Mouse (Mus musculus): ENCODE measurements around the gene Cmss1. TPM values are rescaled to one million over a fixed set of nuclear protein-coding genes. Genes with fewer than 3 reads are reported as not detected.

The Cmss1 gene
- total RNA-seq, 2 experiments from 2014 or later = 15.6 to 16.9 TPM

DNA sequence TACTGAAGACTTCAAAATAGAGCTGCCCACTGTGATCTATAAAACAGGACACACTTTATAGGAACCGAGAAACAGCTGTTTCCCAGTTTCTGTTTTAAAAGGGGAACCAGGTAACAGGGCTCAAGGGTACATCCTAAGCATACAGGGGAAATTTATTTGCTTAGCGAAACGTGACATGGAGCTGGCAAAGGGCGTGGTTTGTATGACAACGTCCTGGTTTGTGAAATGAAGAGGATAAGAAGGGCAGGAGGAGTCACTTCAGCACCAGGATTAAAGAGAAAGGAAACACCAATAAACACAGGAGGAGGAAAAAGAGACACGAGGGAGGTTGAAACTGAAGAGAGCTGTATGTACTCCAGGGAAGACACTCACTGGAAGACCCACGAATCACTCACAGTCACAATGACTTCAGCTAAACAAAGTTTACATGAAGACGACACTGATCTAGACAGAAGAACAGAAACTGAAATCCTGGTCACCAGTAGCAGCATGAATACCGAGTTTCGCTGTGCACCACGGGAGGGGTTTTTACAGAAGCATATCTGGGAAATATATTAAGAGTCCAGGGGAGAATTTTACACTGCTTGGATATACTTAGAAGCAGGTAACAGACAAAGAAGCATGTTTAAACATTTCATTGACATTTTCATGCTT, 269.8 kb downstream of the Cmss1 start:
- no peak for DNase-seq

DNA sequence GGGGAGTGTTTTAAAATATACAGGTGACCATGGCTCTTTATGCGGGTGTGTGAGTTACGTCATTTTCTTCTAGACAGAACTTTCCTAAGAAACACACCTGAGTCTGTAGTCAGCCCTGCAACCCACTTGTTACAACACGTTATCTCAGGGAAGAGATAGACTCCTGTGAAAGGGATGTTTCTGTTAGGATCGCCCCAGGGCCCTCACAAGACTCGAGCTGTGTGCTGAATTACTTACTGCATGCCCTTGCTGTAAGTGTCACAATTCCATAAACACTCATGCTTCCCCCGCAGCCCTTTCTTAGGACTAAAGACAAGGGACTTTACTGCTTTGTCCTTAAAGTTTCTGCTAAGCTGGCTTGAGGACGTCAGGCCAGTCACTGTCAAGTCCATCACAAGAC, 274.4 kb downstream of the Cmss1 start:
- DNase-seq = no peak

DNA sequence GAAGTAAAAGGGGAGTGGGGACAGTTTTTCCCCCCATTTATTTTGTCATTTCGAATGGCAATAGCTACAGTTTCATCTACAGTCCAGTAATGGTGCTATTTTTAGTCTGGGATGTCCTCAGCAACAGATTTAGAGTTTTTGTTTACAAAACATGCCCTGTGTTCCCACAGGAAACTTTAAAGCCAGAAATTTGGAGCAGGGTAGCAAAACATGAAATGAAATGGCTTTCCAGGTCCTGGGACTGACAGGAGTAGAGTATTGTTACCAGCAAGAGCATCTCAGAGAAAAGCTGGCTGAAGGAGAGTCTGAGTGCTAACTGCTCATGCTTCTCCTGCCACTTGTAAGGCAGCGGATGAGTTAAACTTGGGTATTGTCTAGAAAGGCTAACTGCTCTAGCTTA, 276.6 kb downstream of the Cmss1 start:
- DNase-seq = no peak

DNA sequence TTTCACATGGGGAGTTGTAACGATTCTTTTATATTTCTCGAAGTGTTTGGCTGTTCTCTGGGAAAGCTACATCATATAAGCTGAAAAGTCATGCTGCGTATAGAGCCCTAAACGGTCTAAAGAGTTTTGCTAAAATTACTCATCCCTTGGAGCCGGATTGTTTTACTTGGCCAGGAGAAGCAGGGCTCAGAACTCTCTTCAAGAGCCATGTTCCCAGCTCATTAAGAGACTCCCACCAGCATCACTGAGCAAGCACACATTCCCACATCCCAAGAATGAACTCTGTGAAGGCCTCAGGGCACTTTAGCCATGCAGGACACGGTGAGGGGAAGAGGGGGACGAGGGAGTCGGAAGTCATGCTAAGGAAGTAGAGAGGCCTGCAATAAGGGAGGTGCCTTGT, 277.6 kb downstream of the Cmss1 start:
- DNase-seq = no peak

DNA sequence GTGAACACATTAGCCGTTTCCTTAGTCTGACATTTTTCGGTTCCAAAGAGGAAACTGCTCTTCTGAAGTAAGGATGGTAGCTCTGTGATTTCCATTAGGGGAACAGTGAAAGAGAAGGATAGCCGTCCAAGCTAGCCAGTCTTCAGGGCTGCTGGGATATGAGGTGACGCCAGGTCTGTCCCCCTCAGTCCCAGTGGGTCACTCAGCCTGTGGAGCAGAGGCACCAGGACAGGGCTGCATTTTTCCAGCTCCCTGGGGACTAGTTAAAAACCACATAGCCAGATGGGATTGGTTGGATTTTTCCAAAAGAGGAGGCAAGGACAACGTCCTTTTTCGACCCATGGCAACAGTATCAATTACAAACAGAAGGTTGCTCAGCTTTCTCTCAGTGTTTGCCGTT, 279.7 kb downstream of the Cmss1 start:
- no peak for DNase-seq

DNA sequence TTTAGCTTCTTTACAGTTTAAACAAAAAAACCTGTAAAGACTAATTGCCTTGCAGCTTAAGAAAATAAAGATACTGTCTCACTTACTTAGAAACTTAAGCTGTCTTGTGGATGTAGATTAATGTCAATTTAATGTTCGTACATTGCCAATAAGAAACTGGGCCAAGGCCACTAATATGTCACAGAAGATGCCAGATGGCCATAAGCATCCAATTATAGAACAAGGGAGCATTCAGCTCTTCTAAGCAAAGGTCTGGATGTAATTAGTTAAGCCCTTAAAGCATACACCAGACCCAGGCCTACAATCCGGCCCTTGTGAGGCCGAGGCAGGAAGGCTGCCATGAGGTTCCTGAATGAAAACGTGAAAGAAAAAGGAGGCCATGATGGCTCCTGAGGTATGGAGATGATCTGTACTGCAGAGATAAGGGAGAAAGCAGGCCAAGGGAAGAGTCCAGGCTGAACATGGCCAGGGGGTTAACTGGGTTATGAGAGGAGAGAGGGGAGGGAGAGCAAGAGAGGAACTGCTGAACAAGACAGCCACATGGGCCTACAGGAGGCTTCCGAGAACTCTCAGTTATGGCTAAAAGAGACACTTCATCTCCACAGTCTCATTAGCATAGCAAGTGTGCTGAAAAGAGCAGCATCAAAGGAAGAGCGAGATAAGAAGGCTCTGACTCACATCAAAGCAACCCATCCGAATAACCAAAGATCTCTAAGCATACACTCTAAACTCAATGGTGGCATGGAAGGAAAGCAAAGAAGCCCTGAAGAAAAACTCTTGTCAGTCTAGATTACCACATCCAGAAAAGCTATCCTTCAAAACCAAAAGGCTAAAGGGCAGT, 287.2 kb downstream of the Cmss1 start:
- DNase-seq = no peak

DNA sequence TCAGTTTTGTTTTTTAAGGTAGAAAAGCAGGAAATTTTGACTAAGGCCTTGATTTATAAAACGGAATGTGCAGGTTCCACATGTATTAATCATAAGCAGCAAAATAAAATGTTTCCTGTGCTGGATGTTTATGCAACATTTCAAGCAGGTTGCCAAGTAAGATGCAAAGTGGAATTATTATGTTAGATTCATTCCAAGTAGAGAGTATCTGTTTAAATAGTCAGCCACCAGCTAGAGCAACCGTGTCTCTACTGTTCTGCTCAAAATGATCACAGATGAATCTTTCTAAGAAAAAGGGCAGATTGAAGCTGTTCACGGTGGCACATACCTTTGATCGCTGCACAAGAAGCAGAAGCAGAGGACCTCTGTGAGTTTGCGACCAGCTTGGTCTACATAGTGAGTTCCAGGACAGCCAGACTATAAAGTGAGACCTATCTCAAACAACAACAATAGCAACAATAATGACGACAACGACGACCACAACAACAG, 288.0 kb downstream of the Cmss1 start:
- DNase-seq = no peak

DNA sequence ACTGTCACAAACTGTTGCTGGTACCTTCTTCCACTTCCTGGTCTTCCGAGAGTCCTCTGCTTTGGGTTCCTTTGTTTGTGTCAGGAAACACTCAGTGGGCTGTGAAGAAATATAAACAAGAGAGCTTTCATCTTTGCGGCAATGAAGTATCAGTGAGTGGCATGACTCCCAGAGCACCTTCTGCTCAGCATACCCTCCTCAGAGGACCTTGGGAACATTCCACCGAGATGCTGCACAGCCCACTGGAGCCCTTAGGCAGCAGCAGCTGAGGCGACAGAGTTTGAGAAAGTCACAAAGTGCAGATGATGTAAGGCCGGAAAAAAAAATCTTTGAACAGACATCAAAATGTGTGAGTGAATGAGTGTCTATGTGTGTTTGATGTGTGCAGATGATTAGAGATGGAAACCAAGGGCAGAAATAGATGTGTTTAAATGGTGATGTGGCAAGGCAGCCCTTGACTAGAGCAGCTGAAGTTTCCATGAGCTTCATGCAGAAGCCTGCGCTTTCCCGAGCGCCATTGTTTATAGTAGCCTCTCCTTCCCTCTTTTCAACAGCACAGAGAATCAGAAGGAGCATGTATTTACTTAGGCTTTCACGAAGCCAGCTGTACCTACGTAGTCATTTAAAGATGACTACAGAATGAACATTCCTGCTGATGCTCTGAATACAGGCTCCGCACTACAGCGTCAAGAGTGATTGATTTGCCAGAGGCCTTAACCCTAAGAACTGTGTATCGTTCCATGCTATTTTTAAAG, 288.6 kb downstream of the Cmss1 start:
- DNase-seq = no peak

DNA sequence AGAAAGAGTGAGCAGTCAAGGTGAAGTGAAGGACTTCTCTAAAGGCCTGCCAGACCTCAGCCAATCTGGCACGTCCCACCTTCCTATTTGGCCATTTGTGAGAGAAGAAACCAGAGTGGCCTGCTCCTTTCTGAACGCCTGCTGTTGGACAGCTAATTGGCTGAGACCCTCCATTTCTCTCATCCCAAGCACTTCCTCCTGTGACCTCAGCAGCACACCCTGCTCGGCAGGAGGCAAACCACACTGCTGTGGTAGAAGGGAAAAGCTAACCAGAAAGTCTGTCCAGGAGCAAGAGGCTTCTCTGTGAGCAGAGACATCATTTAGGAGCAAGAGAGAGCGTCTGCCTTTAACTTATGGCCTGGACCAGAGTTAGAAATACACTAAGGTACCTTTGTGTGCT, 289.5 kb downstream of the Cmss1 start:
- DNase-seq = no peak

DNA sequence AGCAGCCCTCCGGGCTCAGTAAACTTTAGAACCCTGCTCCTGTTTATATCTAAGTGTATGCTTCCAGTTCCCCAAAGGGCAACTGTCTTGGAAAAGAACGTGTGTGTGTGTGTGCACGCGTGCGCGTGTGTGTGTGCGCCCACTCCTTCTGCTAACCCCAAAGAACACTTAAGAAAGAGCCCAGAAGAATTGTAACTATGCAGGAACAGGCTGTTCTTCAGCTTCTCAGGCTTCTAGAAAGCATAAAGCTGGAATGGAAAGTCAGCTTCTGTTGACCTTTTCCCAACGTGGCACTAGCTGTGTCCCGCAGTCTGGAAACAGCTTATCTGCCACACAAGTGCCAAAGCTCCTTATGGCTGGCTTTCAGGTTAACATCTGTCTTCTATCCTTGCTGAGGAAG, 291.6 kb downstream of the Cmss1 start:
- DNase-seq = no peak

DNA sequence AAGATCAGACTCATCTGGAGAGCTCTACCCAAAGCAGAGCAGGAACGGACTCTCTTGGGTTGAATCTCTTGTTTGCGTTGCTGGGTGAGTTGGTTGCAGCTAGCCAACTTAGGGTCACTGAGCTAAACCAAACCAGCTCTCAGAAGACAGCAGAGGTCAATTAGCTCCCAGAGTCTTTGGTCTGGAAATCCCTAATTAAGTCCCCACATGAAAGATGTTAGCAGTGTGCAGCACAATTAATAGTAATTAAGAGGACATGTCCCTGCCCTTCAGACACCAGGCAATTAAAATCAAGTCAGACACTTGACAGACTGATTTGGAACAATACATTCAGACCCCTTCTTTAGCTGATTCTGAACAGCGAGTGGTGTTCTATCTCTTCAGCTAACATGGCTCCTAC, 292.4 kb downstream of the Cmss1 start:
- no peak for DNase-seq

DNA sequence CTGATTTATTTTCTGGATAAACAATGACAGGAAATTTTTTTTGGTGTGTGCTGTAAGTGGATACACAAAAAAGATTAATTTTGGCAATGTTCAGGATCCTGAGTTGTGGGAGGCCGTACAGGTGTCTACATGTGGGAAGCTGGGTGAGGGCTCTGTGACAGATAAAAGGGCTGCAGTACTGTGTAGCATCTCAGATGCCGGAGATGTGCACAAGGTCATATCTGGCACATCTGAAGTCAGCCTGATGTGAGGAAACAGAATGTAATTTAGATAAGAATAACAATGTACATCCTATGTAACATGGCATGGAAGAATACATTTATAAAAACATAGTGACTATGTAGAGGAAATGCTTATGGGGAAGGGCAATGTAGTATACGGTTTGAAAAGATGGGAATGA, 293.2 kb downstream of the Cmss1 start:
- no peak for DNase-seq

DNA sequence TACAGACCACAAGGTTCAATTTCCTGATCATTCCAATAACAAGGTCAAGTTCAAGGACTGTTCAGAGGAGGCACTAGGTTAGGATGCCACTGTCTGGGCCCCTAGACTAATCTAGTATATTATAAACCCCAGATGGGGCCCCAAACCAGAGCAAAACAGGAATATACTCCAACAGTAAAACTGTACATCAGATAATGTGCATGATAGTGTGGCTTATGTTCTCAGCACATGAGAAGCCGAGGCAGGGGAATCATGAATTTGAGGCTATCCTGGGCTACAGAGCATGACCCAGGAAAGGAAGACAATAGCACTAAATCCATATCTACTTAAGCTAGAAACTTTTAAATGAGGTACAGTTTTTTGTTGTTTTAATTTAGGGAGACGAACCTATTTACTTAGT, 294.5 kb downstream of the Cmss1 start:
- no peak for DNase-seq

DNA sequence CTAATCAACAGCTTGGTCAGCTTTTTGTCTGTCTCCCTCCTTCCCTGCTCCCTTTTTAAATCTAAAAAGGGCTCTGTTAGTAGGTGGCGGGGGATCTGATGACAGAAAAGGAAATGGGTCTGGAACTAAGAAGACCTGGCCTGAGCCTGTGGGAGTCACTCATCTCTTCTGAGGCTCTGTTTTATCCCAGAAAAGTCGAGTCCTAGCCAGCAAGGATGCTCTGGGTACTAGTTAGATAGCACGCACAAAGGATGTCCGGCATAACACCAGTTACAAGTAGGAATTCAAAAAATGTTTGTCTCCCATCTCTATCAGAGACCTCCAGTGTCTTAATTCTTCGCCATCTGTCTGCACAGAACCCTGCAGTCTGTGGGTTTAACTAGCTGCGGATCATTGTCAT, 301.2 kb downstream of the Cmss1 start:
- no peak for DNase-seq

DNA sequence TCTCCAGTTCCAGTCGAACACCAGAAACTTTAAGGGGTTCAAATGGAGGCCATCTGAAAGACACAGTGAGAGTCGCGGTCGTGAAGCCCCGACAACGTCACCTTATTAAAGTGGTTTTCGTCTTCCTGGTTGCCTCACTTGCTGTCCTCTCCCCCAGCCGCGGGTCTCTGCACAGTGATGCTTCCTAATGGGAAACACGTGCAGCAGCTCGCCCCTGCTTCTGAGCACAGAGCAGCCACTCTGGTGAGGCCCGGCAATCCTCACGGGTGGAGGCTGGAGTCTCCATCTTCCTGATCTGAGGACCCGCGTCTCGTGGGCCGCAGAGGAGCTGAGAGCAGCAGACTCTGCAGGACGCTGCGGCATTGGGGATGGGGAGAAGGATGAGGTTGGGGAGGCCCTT, 302.9 kb downstream of the Cmss1 start:
- no peak for DNase-seq

DNA sequence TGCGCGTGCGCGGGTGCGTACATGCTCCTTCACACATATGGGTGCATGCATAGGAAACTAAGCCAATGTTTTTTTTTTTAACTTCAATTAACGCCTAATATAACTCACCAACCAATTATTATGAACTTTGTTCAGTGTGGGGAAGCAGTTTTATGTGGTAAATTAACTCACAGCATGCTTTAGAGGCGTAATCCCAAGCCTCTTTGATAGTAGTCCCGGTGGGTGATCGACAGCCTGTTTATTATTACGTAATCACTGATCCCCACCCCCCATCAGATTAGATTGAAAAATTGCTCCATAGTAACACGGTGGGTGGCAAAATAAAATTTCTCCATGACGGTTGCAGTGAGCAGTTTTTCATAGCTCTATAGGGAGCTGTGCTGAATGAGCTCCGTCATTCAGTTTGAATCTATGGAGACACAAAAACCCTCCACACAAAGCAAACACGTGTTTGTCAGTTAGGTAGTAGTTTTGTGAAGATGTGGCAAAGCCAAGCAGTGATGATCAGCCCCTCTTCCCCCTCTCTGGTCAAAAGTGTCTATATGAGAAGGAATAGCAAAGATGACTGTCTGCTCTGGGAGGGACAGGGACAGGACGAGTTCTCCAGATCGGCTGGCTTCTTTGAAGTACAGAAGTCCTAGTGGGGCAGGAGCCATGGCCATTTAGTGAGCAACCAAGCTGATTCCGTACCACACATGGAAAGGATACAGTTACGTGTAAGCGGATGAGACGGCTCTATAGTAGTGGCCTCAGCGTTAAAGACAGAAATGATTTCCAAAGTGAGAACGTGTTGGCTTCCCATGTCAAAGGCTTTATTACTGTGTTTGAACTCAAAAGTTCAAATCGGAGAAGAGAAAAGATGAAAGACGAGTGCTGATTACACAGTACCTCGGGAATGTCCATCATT, 303.6 kb downstream of the Cmss1 start:
- no peak for DNase-seq

DNA sequence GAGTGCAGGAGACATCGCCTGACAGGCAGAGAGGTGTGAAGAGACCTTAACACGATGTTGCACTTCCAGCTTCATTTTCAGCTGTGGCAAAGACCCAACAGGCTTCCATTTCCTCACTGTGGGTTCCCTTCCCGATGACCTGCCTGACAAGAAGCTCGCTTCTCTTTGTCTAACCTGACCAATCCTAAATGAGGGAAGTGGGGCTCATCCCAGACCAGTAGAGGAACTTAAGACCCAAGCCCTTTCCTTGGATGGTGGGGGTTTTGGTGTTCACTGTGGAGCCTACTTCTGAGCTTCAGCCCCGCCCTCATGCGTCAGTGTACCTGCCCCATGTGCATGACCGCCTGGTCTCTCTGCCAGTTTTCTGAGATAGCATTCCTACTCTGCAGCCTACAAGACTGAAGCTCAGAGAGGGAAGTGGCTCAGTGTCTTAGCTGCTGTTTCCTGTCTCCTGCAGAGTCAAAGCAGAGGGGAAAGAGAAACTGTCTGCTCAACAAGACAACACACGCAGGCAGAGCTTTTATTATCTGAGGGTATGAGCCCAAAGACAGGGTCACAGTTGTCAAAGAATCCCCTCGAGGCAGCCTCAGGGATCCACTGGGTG, 305.1 kb downstream of the Cmss1 start:
- DNase-seq = no peak

DNA sequence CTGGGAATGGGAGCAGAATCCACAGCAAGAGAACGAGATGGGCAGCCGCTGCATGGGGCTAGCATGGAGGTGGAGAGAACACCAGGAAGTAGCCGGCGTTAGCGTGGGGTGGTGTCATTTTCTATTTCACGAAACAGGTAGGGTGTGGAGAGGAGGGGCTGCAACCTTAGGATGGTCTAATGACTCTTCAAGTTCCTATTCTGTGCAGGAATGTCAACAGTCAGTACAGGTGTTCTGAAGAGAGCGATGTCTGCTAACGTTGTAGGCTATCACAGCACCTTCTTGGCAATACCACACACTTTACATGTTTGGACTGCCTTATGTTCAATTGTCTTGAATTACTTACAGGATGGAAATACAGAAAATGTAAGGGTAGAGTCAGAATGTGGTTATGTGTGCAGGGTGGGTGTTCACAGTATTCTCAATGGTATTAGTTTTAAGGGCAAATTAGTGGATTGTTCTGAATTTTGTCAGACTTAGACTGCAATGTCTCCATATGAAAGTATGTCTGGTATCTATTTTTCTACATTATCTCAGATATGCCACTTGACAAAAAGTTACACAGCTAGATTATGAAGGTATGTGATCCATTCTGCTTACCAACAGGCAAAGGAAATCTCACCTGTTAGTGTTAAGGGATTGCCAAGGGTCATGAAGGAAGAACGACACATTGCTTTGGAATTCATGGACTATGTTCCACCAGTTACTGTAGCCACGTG, 311.3 kb downstream of the Cmss1 start:
- DNase-seq = no peak

DNA sequence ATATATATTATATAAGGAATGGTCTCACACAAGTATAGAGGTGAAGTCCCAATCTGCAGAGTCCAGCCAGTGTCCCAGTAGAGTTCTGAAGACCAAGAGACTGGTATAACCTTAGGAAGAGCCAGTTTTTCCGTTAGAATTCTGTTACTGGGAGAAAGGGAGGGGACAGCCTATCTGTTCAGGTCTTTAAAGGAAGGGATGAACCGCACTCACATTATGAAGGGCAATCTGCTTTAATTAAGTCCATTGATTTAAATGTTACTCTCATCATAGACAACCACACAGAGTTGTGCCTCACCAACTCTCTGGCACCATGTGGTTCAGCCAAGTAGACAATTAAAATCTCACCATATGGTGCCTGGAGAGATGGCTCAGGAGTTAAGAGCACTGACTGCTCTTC, 313.9 kb downstream of the Cmss1 start, which contains the start of gene Tmem30c:
Gene Tmem30c (minus strand): TSS at position 101 of the 400 bp plus-strand sequence.
- no peak for DNase-seq

DNA sequence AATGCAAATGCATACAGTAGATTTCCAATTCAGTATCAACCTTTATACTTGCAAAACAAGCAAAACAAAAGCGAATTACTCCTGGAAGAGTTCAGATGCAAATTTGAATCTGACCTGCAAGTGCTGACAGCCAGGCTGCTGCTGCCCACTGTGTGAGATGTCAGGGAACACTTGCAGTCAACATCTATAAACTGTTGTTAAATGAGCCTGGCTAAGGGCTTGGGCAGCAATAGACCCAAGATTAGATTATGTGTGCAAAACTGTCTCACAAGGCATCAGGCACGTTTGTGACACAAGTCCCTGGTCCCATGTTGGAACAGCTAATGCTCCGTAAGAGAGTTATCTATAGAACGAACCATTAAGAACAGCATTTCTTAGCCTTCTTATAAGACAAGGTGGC, 314.4 kb downstream of the Cmss1 start:
- no peak for DNase-seq

DNA sequence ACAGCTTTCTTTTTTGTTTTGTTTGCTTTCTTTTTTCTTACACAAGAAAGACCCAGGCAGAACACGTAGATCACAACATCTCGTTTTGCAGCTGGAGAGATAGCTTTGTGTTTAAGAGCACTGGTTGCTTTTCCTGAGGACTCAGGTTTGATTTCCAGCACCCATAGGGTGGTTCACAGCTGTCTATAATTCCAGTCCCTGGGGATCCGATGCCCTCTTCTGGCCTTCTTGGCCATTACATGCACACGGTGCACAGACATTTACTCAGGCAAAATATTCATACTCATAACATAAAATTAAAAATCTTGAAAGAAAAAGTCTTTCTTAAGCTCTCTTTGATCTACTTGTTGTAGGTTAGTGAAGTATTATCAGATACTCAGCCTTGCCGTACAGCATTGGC, 315.0 kb downstream of the Cmss1 start:
- DNase-seq = no peak
